Mouse (Mus musculus): Measurements from ENCODE around the gene 4930415L06Rik. TPM values are rescaled to one million over a fixed set of nuclear protein-coding genes. Genes with fewer than 3 reads are reported as not detected.

4930415L06Rik gene
- polyA plus RNA-seq (2014; fragmentation: Illumina TruSeq; extraction: RNeasy Lipid Tissue Mini Kit (QIAGEN cat#74804); ENCODE audit: low read depth, low replicate concordance), result not detected

GRCm38 (mm10) chrX:89932752-89933151 is at the start of gene 4930415L06Rik:
Gene 4930415L06Rik, minus strand, starts transcription at chrX:89932852.

Other genes with a start within 250 kb of the 4930415L06Rik start
- not detected for gene 4932429P05Rik, start 180.6 kb downstream of the 4930415L06Rik start, polyA plus RNA-seq (2014; fragmentation: Illumina TruSeq; extraction: RNeasy Lipid Tissue Mini Kit (QIAGEN cat#74804); ENCODE audit: low read depth, low replicate concordance)